Mouse (Mus musculus) intestine, postnatal 0 days (tissue): ENCODE results near the gene Mrvi1. TPM values are rescaled to one million over a fixed set of nuclear protein-coding genes. Genes with fewer than 3 reads are reported as not detected.

Experiments used
- ATAC-seq: fragments of 200-750 bp; cut with Nextera tagmentation; 2 replicates; pipeline ENCODE4 v1.8.0; 2017; ENCODE audit warnings: mild to moderate bottlenecking, moderate TSS enrichment, moderate library complexity
- H3K27ac ChIP-seq: fragments of 300-500 bp; sonication (generic); 2 replicates; pipeline ENCODE4 v1.5.1; 2014; ENCODE audit warnings: mild to moderate bottlenecking, low read depth, low read length, moderate library complexity
- H3K27me3 ChIP-seq: fragments of 300-500 bp; sonication (generic); replicated peaks from 2 replicates; pipeline ENCODE4 v1.6.1; 2014; ENCODE audit warnings: low read length, mixed read lengths; ENCODE audit not compliant: control insufficient read depth, insufficient read depth
- H3K36me3 ChIP-seq: fragments of 300-500 bp; sonication (generic); 2 replicates; pipeline ENCODE4 v1.6.1; 2014; ENCODE audit warnings: mild to moderate bottlenecking, moderate library complexity; ENCODE audit not compliant: control insufficient read depth, insufficient read depth
- H3K4me1 ChIP-seq: fragments of 300-500 bp; sonication (generic); replicated peaks from 2 replicates; pipeline ENCODE4 v1.6.1; 2014; ENCODE audit warnings: antibody characterized with exemption, low read length, mixed read lengths; ENCODE audit not compliant: control insufficient read depth, insufficient read depth
- H3K4me2 ChIP-seq: fragments of 300-500 bp; sonication (generic); replicated peaks from 2 replicates; pipeline ENCODE4 v1.6.1; 2014; ENCODE audit warnings: low read depth, mild to moderate bottlenecking, moderate library complexity
- H3K4me3 ChIP-seq: fragments of 300-500 bp; sonication (generic); 2 replicates; pipeline ENCODE4 v1.5.1; 2014; ENCODE audit warnings: low read depth, low read length
- H3K9ac ChIP-seq: fragments of 300-500 bp; sonication (generic); 2 replicates; pipeline ENCODE4 v1.6.1; 2014; ENCODE audit warnings: mild to moderate bottlenecking, low read depth, low read length
- H3K9me3 ChIP-seq: fragments of 300-500 bp; sonication (generic); 2 replicates; pipeline ENCODE4 v1.6.1; 2016; ENCODE audit warnings: mixed run types; ENCODE audit not compliant: control insufficient read depth
- CTCF ChIP-seq: sonication (generic); IDR thresholded peaks from 2 replicates; pipeline ENCODE4 v1.5.1; 2016; ENCODE audit warnings: low read depth, mild to moderate bottlenecking, control low read depth, antibody characterized with exemption, moderate library complexity
- WGBS: fragments of 180-500 bp; shearing (Covaris S2); extraction: QIAGEN DNeasy Blood & Tissue Kit; methylation state at CpG from one replicate; pipeline ENCODE4 v1.1.7; 2014; 5-methylcytosine and 5-hydroxymethylcytosine counted together
- polyA plus RNA-seq: library from polyadenylated mRNA; unstranded; fragments of >200 nt; fragmentation: Nextera tagmentation; extraction: Ambion mirVana; gene quantifications from 2 replicates; pipeline ENCODE4 v1.2.1, GENCODE M21; 2015

Gene Mrvi1
- polyA plus RNA-seq, 1 experiment from 2014 or later = 6.7 TPM

GRCm38 (mm10) chr7:110947616-110948015 is 34.6 kb downstream of the Mrvi1 start:
- H3K9me3 ChIP-seq = no peaks in the 10 kb centered on the region
- no peak overlapping the region for H3K4me3 ChIP-seq
- WGBS = 92% methylated on average over 6 of the region's 6 CpGs
- H3K27me3 ChIP-seq = no peaks in the 10 kb centered on the region
- no peak for TF ChIP-seq CTCF
- no peaks in the 10 kb centered on the region for H3K36me3 ChIP-seq
- no peak overlapping the region for H3K9ac ChIP-seq
- H3K4me2 ChIP-seq = no peak overlapping the region
- H3K4me1 ChIP-seq = no peaks in the 10 kb centered on the region
- no peak overlapping the region for H3K27ac ChIP-seq
- ATAC-seq = no peak

DNA sequence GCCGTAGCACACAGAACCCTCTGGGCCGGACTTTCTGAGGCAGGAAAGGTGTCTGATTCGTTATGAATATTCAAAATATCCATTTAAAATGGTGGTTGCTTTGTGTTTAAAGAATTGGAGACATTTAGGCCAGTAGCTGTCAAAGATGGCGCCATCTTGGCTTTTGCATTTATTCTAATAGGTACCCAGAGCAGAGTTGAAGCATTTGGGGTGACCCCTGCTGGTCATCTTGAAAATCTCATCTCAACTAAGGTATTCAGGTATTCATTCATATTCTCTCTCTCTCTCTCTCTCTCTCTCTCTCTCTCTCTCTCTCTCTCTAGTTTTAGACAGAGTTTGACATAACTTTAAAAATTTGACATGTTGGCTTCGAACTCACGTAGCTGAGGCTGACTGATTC is 35.5 kb downstream of the Mrvi1 start:
- Histone ChIP-seq H3K4me1 (no peaks in the 10 kb centered on the region), H3K27me3 (no peaks in the 10 kb centered on the region), H3K36me3 (no peaks in the 10 kb centered on the region), H3K4me3 (no peak overlapping the region), H3K9ac (no peak overlapping the region), H3K27ac (no peak overlapping the region), H3K4me2 (no peak overlapping the region), H3K9me3 (no peaks in the 10 kb centered on the region)
- TF ChIP-seq CTCF = peak; percentile 65
- ATAC-seq = no peak
- 84% methylated on average over 6 of the region's 6 CpGs for WGBS

GRCm38 (mm10) chr7:110944321-110944720 is 37.9 kb downstream of the Mrvi1 start:
- WGBS = 84% methylated on average over 5 of the region's 5 CpGs
- no peak for TF ChIP-seq CTCF
- no peaks in the 10 kb centered on the region for H3K36me3 ChIP-seq
- H3K4me2 ChIP-seq = no peak overlapping the region
- H3K27me3 ChIP-seq = no peaks in the 10 kb centered on the region
- no peak overlapping the region for H3K9ac ChIP-seq
- ATAC-seq = no peak
- H3K4me3 ChIP-seq = no peak overlapping the region
- H3K4me1 ChIP-seq = 0 out of 2 replicates have a peak, but pooled peaks cover 4% of the 10 kb centered on the region
- no peak overlapping the region for H3K27ac ChIP-seq
- H3K9me3 ChIP-seq = no peaks in the 10 kb centered on the region

GRCm38 (mm10) chr7:110941701-110942530 is 40.3 kb downstream of the Mrvi1 start:
- Histone ChIP-seq H3K27ac (peak overlapping the region; percentile 84), H3K36me3 (no peaks in the 10 kb centered on the region), H3K4me2 (no peak overlapping the region), H3K9me3 (no peaks in the 10 kb centered on the region), H3K4me1 (0 out of 2 replicates have a peak, but pooled peaks cover 4% of the 10 kb centered on the region), H3K4me3 (no peak overlapping the region), H3K27me3 (no peaks in the 10 kb centered on the region), H3K9ac (no peak overlapping the region)
- WGBS = 25% methylated on average over 6 of the region's 6 CpGs
- ATAC-seq = peak; percentile 87
- no peak for TF ChIP-seq CTCF

- no peak for ATAC-seq
- no peaks in the 10 kb centered on the region for H3K36me3 ChIP-seq
- TF ChIP-seq CTCF = no peak
- no peaks in the 10 kb centered on the region for H3K9me3 ChIP-seq
- no peak overlapping the region for H3K9ac ChIP-seq
- peak overlapping the region; percentile 84; the same call in 1 of the 2 replicates for H3K27ac ChIP-seq
- H3K4me2 ChIP-seq = no peak overlapping the region
- H3K4me3 ChIP-seq = no peak overlapping the region
- WGBS = 83% methylated on average over 4 of the region's 4 CpGs
- no peaks in the 10 kb centered on the region for H3K27me3 ChIP-seq
- 0 out of 2 replicates have a peak, but pooled peaks cover 4% of the 10 kb centered on the region for H3K4me1 ChIP-seq
Measured at GRCm38 (mm10) chr7:110941116-110941521, 41.1 kb downstream of the Mrvi1 start.

- H3K4me1 ChIP-seq = 0 out of 2 replicates have a peak, but pooled peaks cover 1% of the 10 kb centered on the region
- WGBS = 83% methylated on average over 6 of the region's 6 CpGs
- H3K9me3 ChIP-seq = no peaks in the 10 kb centered on the region
- no peak for ATAC-seq
- no peak overlapping the region for H3K9ac ChIP-seq
- no peak overlapping the region for H3K27ac ChIP-seq
- H3K27me3 ChIP-seq = no peaks in the 10 kb centered on the region
- no peaks in the 10 kb centered on the region for H3K36me3 ChIP-seq
- TF ChIP-seq CTCF = no peak
- H3K4me2 ChIP-seq = no peak overlapping the region
- no peak overlapping the region for H3K4me3 ChIP-seq
Measured at GRCm38 (mm10) chr7:110935815-110936762, 46.2 kb downstream of the Mrvi1 start.
